Mouse (Mus musculus): ENCODE measurements around the gene Abtb2.

Abtb2 gene

GRCm38 (mm10) chr2:103613865-103614264 is 47.8 kb downstream of the Abtb2 start:
- no peak for DNase-seq (ENCODE audit: low read depth, low spot score)

- no peak for DNase-seq (ENCODE audit: low read depth, low spot score)
Measured at GRCm38 (mm10) chr2:103615028-103615427, 48.9 kb downstream of the Abtb2 start.

- DNase-seq (ENCODE audit: low read depth, low spot score), result no peak
Measured at GRCm38 (mm10) chr2:103618407-103618806, 52.3 kb downstream of the Abtb2 start.

- no peak for DNase-seq (ENCODE audit: low read depth, low spot score)
Measured at GRCm38 (mm10) chr2:103622950-103623349, 56.8 kb downstream of the Abtb2 start.

- no peak for DNase-seq (ENCODE audit: low read depth, low spot score)
Measured at GRCm38 (mm10) chr2:103625349-103625932, 59.3 kb downstream of the Abtb2 start.

- DNase-seq (ENCODE audit: low read depth, low spot score), result no peak
Measured at GRCm38 (mm10) chr2:103627101-103627500, 61.0 kb downstream of the Abtb2 start.

GRCm38 (mm10) chr2:103629956-103630355 is 63.8 kb downstream of the Abtb2 start:
- DNase-seq (ENCODE audit: low read depth, low spot score), result no peak

GRCm38 (mm10) chr2:103631293-103631717 is 65.2 kb downstream of the Abtb2 start:
- no peak for DNase-seq (ENCODE audit: low read depth, low spot score)

GRCm38 (mm10) chr2:103632136-103632925 is 66.2 kb downstream of the Abtb2 start:
- no peak for DNase-seq (ENCODE audit: low read depth, low spot score)

- DNase-seq (ENCODE audit: low read depth, low spot score), result no peak
Measured at GRCm38 (mm10) chr2:103632926-103633250, 66.8 kb downstream of the Abtb2 start.

GRCm38 (mm10) chr2:103635731-103636487 is 69.8 kb downstream of the Abtb2 start:
- no peak for DNase-seq (ENCODE audit: low read depth, low spot score)

GRCm38 (mm10) chr2:103637385-103637784 is 71.3 kb downstream of the Abtb2 start:
- DNase-seq (ENCODE audit: low read depth, low spot score), result no peak

GRCm38 (mm10) chr2:103637943-103638342 is 71.8 kb downstream of the Abtb2 start:
- DNase-seq (ENCODE audit: low read depth, low spot score), result no peak

GRCm38 (mm10) chr2:103639701-103640100 is 73.6 kb downstream of the Abtb2 start:
- DNase-seq (ENCODE audit: low read depth, low spot score), result no peak

- no peak for DNase-seq (ENCODE audit: low read depth, low spot score)
Measured at GRCm38 (mm10) chr2:103640861-103641260, 74.8 kb downstream of the Abtb2 start.

- DNase-seq (ENCODE audit: low read depth, low spot score), result no peak
Measured at GRCm38 (mm10) chr2:103643584-103644211, 77.6 kb downstream of the Abtb2 start.

GRCm38 (mm10) chr2:103644418-103644817 is 78.3 kb downstream of the Abtb2 start:
- no peak for DNase-seq (ENCODE audit: low read depth, low spot score)

- DNase-seq (ENCODE audit: low read depth, low spot score), result no peak
Measured at GRCm38 (mm10) chr2:103650314-103650879, 84.3 kb downstream of the Abtb2 start.

GRCm38 (mm10) chr2:103652121-103652520 is 86.0 kb downstream of the Abtb2 start:
- no peak for DNase-seq (ENCODE audit: low read depth, low spot score)

GRCm38 (mm10) chr2:103655037-103655436 is 88.9 kb downstream of the Abtb2 start:
- no peak for DNase-seq (ENCODE audit: low read depth, low spot score)

GRCm38 (mm10) chr2:103656028-103656427 is 89.9 kb downstream of the Abtb2 start:
- no peak for DNase-seq (ENCODE audit: low read depth, low spot score)

- DNase-seq (ENCODE audit: low read depth, low spot score), result no peak
Measured at GRCm38 (mm10) chr2:103659167-103659566, 93.1 kb downstream of the Abtb2 start.

Data from WW6 (cell line).